Mouse (Mus musculus) kidney, adult 18-20 months (tissue): ENCODE data around the gene Gm3448.
"Not testable (repeated sequence)": the region's sequence is repeated elsewhere in the genome, so short reads cannot be mapped to it uniquely, and the experiment has no call there.

ENCODE experiments used
- DNase-seq: peaks from one replicate; pipeline ENCODE4 v3.0.0; 2021

Gm3448 gene

DNA sequence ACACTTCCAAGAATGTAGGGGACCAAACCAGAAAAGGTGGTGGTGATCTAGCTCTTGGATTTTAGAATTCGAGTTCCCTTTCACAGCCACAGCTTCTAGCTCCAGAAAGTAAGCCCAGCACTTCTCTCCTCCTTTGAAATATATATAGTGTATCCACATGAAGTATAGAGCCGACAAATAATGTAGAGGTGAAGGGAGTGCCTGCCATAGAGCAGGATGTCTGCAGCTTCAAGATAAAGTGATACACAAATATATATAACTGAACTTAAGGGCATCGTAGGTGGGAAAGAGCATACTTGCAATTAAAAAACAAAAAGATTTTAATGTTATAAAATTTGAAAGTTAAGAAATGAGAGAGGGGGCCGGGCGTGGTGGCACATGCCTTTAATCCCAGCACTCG, 15.8 kb downstream of the Gm3448 start:
- not testable (repeated sequence) for DNase-seq

DNA sequence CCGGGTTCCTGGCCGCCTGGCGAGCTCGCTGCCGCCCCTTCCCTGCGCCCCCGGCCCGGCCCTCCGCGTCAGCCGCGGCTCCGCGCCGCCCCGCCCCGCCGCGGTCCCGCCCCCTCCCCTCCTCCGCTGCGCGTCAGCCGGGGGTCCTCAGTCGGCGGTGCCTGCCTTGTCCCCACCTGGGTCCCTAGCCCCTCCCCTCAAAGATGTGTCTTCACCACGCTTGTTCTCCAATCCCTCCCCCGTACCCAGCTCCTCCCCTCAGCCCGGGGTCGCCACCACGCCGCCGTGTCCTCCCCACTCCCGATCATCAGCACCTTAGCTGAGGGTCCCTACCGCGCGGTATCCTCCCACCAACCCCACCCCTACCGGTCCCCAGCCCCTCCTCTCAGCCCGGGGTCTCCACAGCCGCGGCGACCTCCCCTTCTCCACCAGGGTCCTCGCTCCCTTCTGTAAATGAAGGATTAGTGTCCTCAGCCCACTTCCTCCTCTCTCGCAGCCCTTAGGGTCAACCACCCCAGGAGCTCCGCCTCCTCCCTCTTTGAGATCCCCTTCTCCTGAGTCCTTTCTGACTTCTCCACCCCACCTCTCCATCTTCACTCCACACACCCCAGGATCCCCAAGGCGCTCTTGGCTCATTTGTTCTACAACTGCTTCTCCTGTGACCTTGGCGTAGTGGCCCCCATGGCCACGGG, 16.7 kb downstream of the Gm3448 start:
- DNase-seq, result not testable (repeated sequence)

GRCm38 (mm10) chr17:15023878-15024492, 17.4 kb downstream of the Gm3448 start:
- not testable (repeated sequence) for DNase-seq

DNA sequence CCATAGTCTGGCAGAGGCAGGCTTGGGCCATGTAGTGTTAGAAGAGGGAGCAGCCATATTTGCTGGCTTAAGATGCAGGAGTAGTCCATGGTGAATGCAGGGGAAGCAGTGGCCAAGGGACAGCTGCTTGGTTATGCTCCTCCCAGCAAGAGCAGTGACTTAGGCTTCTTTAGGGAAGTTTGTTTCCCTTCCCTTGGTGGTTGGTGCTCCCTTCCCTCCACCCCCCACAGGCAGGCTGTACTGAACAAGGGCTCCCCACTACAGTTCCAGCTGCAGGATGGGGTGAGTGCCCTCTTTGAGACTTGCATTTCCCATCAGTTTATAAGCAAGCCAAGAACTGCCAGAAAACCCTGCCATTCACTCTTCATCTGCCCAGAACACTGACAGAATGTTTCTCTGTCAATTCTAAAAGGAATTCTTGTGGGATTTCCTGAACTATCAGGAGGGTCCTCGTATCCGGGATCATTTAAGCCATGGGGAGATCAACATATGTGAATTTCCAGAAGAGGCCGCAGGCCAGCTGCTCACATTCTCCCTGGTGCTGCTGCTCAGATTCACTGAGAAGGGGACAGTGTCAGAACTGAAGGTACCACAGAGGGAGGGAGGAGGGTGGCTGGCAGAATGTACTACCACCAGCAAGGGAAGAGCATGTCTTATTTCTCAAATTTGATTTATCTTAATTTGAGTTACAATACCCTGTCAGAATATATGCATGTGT, 19.7 kb downstream of the Gm3448 start:
- peak; percentile 3 for DNase-seq

- not testable (repeated sequence) for DNase-seq
Measured at GRCm38 (mm10) chr17:15009706-15010413, 31.5 kb downstream of the Gm3448 start, which contains the start of gene Gm3435. Gene Gm3435 (plus strand): TSS chr17:15010176.

GRCm38 (mm10) chr17:15009088-15009487, 32.2 kb downstream of the Gm3448 start:
- not testable (repeated sequence) for DNase-seq

DNA sequence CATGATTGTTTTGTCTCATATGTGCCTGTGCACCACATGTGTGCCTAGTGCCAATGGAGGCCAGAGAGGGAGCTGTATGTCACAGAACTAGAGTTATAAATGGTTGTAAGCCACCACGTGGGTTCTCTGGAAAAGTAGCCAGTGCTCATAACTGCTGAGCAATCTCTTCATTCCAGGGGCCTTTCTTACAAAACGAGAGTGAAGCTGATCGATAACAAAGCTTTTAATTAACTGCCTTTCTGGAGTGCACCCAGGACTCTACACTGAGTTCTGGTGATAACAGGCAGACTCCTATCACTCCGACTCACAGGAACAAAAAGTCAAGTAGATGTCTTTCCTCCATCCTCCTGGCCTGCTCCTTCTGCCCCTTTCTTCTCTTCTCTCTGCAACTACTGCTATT, 41.3 kb downstream of the Gm3448 start:
- DNase-seq, result not testable (repeated sequence)

DNA sequence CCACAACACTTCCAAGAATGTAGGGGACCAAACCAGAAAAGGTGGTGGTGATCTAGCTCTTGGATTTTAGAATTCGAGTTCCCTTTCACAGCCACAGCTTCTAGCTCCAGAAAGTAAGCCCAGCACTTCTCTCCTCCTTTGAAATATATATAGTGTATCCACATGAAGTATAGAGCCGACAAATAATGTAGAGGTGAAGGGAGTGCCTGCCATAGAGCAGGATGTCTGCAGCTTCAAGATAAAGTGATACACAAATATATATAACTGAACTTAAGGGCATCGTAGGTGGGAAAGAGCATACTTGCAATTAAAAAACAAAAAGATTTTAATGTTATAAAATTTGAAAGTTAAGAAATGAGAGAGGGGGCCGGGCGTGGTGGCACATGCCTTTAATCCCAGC, 47.2 kb downstream of the Gm3448 start:
- DNase-seq, result not testable (repeated sequence)

DNA sequence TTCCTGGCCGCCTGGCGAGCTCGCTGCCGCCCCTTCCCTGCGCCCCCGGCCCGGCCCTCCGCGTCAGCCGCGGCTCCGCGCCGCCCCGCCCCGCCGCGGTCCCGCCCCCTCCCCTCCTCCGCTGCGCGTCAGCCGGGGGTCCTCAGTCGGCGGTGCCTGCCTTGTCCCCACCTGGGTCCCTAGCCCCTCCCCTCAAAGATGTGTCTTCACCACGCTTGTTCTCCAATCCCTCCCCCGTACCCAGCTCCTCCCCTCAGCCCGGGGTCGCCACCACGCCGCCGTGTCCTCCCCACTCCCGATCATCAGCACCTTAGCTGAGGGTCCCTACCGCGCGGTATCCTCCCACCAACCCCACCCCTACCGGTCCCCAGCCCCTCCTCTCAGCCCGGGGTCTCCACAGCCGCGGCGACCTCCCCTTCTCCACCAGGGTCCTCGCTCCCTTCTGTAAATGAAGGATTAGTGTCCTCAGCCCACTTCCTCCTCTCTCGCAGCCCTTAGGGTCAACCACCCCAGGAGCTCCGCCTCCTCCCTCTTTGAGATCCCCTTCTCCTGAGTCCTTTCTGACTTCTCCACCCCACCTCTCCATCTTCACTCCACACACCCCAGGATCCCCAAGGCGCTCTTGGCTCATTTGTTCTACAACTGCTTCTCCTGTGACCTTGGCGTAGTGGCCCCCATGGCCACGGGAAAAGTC, 48.1 kb downstream of the Gm3448 start:
- not testable (repeated sequence) for DNase-seq

DNA sequence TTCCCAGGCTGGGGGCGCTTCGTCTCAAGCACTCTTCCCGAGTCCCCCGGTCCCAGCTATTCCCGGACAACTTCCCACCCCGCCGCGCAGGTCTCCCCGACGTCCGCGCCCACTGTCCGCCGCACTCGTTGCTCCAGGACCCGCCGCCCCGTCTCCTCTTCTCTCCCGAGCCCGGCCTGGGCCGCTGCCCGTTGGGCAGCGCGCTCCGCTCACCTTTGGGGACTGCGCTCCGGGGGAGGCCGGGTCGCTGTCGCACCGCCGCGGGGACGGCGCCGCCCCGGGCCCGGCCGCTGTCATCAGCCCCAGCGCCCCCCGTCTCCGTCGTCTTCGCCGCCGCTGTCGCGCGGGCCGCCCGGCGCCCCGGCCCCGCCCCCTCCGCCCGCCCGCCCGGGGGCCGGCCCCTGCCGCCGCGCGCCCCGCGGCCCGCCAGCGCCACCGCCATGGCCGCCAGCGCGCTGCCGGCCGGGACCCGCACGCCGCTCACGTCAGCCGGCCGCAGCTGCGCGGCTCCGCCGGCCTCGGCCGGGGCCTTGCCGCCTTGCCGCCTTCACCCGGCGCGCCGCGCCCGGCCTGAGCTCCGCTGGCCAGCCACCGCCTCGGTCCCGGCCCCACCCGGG, 48.7 kb downstream of the Gm3448 start:
- not testable (repeated sequence) for DNase-seq

DNA sequence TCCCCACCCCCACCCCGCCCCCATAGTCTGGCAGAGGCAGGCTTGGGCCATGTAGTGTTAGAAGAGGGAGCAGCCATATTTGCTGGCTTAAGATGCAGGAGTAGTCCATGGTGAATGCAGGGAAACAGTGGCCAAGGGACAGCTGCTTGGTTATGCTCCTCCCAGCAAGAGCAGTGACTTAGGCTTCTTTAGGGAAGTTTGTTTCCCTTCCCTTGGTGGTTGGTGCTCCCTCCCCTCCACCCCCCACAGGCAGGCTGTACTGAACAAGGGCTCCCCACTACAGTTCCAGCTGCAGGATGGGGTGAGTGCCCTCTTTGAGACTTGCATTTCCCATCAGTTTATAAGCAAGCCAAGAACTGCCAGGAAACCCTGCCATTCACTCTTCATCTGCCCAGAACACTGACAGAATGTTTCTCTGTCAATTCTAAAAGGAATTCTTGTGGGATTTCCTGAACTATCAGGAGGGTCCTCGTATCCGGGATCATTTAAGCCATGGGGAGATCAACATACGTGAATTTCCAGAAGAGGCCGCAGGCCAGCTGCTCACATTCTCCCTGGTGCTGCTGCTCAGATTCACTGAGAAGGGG, 51.1 kb downstream of the Gm3448 start:
- DNase-seq, result not testable (repeated sequence)

- DNase-seq, result not testable (repeated sequence)
Measured at GRCm38 (mm10) chr17:14978362-14979038, 62.8 kb downstream of the Gm3448 start, which contains the start of the genes 9030025P20Rik and Gm3417. Gene 9030025P20Rik (plus strand): TSS chr17:14978468. Gene Gm3417 (minus strand): TSS chr17:14978790.

DNA sequence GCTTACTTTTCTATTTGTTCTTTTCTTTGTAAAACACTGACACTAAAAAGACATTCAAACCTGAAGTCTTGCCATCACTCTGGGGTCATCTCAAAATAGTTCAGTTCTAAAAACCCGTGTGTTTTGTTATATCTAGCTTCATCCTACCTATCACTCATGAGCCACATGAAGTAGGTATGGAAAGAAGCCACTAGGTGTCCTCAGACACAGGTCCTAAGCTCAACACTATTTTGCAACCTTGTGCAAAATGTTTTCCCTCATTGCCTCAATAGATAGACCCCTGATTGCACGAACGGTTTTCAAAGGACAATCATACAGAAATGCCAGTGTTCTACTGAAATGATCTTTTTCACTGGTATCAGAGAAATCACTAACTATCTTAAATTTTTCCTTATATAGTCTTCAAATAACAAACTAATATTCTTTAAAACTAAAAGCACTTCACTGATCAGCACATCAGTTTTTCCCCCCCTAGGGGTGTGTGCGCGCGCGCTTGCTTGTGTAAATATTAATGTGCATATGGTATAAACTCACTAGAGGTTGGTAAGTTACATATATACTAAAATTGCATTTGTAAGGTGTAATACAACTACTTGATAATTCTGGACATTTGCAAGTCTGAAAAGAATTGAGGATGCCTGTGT, 63.5 kb downstream of the Gm3448 start:
- not testable (repeated sequence) for DNase-seq

- DNase-seq, result not testable (repeated sequence)
Measured at GRCm38 (mm10) chr17:14968373-14968913, 72.9 kb downstream of the Gm3448 start.

DNA sequence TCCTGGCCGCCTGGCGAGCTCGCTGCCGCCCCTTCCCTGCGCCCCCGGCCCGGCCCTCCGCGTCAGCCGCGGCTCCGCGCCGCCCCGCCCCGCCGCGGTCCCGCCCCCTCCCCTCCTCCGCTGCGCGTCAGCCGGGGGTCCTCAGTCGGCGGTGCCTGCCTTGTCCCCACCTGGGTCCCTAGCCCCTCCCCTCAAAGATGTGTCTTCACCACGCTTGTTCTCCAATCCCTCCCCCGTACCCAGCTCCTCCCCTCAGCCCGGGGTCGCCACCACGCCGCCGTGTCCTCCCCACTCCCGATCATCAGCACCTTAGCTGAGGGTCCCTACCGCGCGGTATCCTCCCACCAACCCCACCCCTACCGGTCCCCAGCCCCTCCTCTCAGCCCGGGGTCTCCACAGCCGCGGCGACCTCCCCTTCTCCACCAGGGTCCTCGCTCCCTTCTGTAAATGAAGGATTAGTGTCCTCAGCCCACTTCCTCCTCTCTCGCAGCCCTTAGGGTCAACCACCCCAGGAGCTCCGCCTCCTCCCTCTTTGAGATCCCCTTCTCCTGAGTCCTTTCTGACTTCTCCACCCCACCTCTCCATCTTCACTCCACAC, 79.7 kb downstream of the Gm3448 start:
- DNase-seq, result not testable (repeated sequence)

GRCm38 (mm10) chr17:14960951-14961556, 80.3 kb downstream of the Gm3448 start, which contains the start of gene Phf10:
Gene Phf10 (minus strand): TSS chr17:14961273.
- DNase-seq, result peak; percentile 59

DNA sequence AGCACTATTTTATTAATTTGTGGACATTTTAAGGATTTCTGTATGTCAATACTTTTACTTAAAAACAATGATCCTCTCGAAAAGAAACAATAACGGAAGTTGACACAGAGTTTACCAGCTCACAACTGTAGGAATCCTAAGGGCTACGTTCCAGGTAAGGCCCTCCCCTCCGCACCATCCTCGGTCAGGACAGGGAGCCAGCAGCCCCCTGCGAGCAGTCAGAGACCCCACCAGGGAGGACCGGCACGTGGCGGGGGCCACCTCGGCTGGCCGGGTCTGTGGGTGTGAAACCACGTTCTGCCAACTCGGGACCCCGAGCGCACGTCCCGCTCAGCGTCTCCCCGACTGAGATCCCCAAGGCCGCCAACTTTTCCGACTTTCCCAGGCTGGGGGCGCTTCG, 80.8 kb downstream of the Gm3448 start:
- no peak for DNase-seq

DNA sequence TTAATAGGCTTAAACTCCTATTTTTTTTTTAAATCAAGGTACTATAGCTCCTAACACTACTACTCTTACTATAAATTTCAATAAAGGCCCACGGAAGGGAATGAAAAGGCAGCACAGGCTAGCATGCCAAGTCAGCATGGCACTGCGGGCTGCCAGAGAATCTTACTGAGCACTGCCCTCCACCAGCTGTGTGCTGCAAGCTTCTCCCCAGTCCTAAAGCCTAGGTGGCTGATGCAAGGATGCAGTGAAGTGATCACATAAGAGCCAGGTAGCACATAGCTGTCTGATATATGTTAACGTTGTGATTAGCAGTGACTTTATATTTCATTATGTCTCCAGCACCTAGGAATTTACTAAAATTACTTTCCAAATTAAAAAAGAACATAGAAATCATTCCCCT, 81.4 kb downstream of the Gm3448 start:
- DNase-seq, result peak; percentile 11
